Mouse (Mus musculus) thymus, adult 2 months (tissue): ENCODE measurements around the gene H1foo.

Experiments
- CTCF ChIP-seq: fragments of 200-500 bp; IDR thresholded peaks from 2 replicates; pipeline ENCODE4 v1.5.1; 2012; ENCODE audit warnings: mild to moderate bottlenecking, control low read depth, low read length, moderate library complexity, borderline replicate concordance; ENCODE audit not compliant: control insufficient read depth, poor library complexity, insufficient read depth; ENCODE audit errors: extremely low read depth
- POLR2A ChIP-seq: fragments of 200-500 bp; IDR thresholded peaks from 2 replicates; pipeline ENCODE4 v1.6.1; 2012; ENCODE audit warnings: mild to moderate bottlenecking, low read length, control low read depth, moderate library complexity; ENCODE audit not compliant: control insufficient read depth, poor library complexity, insufficient read depth; ENCODE audit errors: extremely low read depth

GRCm38 (mm10) chr6:115991108-115991880, 46.6 kb downstream of the H1foo start:
- TF ChIP-seq POLR2A (peak; percentile 13; the same call in 1 of the 2 replicates), CTCF (no peak)
